Mouse (Mus musculus): ENCODE data around the gene Supt5.

The Supt5 gene

GRCm38 (mm10) chr7:28375176-28375921 lies 36.8 kb upstream of the Supt5 start:
- ATAC-seq (ENCODE audit: low TSS enrichment), result no peak

- no peak for ATAC-seq (ENCODE audit: low TSS enrichment)
Observed at GRCm38 (mm10) chr7:28374647-28375046, 36.1 kb upstream of the Supt5 start.

- ATAC-seq (ENCODE audit: low TSS enrichment), result no peak
Observed at GRCm38 (mm10) chr7:28373891-28374495, 35.4 kb upstream of the Supt5 start.

GRCm38 (mm10) chr7:28373131-28373581 lies 34.6 kb upstream of the Supt5 start:
- 0 out of 2 replicates have a peak, but pooled peaks have one; percentile 11 for ATAC-seq (ENCODE audit: low TSS enrichment)

GRCm38 (mm10) chr7:28372251-28373108 lies 33.9 kb upstream of the Supt5 start, which contains the start of gene Plekhg2:
Gene Plekhg2 (minus strand): TSS chr7:28372599.
- peak; percentile 71 for ATAC-seq (ENCODE audit: low TSS enrichment)

- no peak for ATAC-seq (ENCODE audit: low TSS enrichment)
Observed at GRCm38 (mm10) chr7:28371514-28371989, 33.0 kb upstream of the Supt5 start.

- ATAC-seq (ENCODE audit: low TSS enrichment), result no peak
Observed at GRCm38 (mm10) chr7:28370977-28371513, 32.5 kb upstream of the Supt5 start.

GRCm38 (mm10) chr7:28370051-28370450 lies 31.5 kb upstream of the Supt5 start:
- no peak for ATAC-seq (ENCODE audit: low TSS enrichment)

GRCm38 (mm10) chr7:28368276-28368920 lies 29.9 kb upstream of the Supt5 start:
- ATAC-seq (ENCODE audit: low TSS enrichment), result no peak

- no peak for ATAC-seq (ENCODE audit: low TSS enrichment)
Observed at GRCm38 (mm10) chr7:28367663-28368275, 29.2 kb upstream of the Supt5 start.

GRCm38 (mm10) chr7:28362441-28363060 lies 24.0 kb upstream of the Supt5 start:
- ATAC-seq (ENCODE audit: low TSS enrichment), result no peak

GRCm38 (mm10) chr7:28361647-28362341 lies 23.2 kb upstream of the Supt5 start:
- ATAC-seq (ENCODE audit: low TSS enrichment), result peak; percentile 41; the same call in 1 of the 2 replicates

- no peak for ATAC-seq (ENCODE audit: low TSS enrichment)
Observed at GRCm38 (mm10) chr7:28360291-28360690, 21.7 kb upstream of the Supt5 start.

- ATAC-seq (ENCODE audit: low TSS enrichment), result no peak
Observed at GRCm38 (mm10) chr7:28359854-28360253, 21.3 kb upstream of the Supt5 start.

- no peak for ATAC-seq (ENCODE audit: low TSS enrichment)
Observed at GRCm38 (mm10) chr7:28358431-28358830, 19.9 kb upstream of the Supt5 start.

GRCm38 (mm10) chr7:28357984-28358383 lies 19.4 kb upstream of the Supt5 start:
- ATAC-seq (ENCODE audit: low TSS enrichment), result no peak

GRCm38 (mm10) chr7:28356981-28357380 lies 18.4 kb upstream of the Supt5 start:
- ATAC-seq (ENCODE audit: low TSS enrichment), result no peak

GRCm38 (mm10) chr7:28355221-28355620 lies 16.7 kb upstream of the Supt5 start:
- no peak for ATAC-seq (ENCODE audit: low TSS enrichment)

GRCm38 (mm10) chr7:28354596-28354995 lies 16.1 kb upstream of the Supt5 start:
- no peak for ATAC-seq (ENCODE audit: low TSS enrichment)

GRCm38 (mm10) chr7:28354113-28354581 lies 15.6 kb upstream of the Supt5 start:
- no peak for ATAC-seq (ENCODE audit: low TSS enrichment)

Data from frontal cortex, adult (tissue).